Mouse (Mus musculus): ENCODE measurements around the gene Il33. TPM values are rescaled to one million over a fixed set of nuclear protein-coding genes. Genes with fewer than 3 reads are reported as not detected.

The Il33 gene
- 10 to 100 TPM; 41.9 to 54.2 TPM for total RNA-seq (2021)
- long read RNA-seq, experiment 1, transcript Il33-202 (8 exons, 2,537 nt): major isoform, 85 of 112 reads
- long read RNA-seq, experiment 1, partial matches to known transcripts: 5 of 112 reads
- long read RNA-seq, experiment 1, other reads (novel, unspliced or antisense): 20 of 112 reads
- long read RNA-seq, experiment 2, transcript Il33-202 (8 exons, 2,537 nt): major isoform, 66 of 77 reads
- long read RNA-seq, experiment 2, partial matches to known transcripts: 2 of 77 reads
- long read RNA-seq, experiment 2, other reads (novel, unspliced or antisense): 9 of 77 reads

DNA sequence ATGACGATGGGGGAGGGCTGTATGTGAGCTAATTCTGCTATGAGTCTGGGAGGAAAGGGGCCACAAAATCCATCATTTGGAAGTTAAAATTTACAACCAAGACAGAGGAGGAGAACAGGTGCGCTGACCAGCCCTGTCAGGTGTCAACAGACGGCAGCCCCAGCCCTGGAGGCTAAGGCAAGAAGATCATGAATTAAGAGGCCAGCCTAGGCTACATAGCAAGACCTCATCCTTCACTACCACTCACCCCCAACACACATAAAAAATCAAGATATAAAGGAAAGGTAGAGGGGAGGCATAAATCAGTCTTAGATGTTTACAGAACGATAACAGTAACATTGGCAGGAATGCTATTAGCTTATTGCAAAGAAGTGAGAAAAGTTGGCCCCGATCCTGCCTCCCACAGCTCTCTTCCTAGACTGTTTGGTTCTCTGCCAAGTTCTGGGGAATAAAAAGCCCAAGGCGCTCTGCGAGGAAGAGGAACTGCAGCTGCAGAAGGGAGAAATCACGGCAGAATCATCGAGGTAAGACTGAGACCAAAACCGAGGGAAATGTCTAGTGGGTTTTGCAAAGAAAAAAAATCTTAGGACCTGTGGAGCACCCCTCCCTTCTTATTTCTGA is at the start of gene Il33:
Gene Il33 (plus strand): TSS at position 477 of the 621 bp plus-strand sequence.
- DNase-seq (ENCODE audit: low spot score in 2 of 2): peak; percentile 57 to 63

DNA sequence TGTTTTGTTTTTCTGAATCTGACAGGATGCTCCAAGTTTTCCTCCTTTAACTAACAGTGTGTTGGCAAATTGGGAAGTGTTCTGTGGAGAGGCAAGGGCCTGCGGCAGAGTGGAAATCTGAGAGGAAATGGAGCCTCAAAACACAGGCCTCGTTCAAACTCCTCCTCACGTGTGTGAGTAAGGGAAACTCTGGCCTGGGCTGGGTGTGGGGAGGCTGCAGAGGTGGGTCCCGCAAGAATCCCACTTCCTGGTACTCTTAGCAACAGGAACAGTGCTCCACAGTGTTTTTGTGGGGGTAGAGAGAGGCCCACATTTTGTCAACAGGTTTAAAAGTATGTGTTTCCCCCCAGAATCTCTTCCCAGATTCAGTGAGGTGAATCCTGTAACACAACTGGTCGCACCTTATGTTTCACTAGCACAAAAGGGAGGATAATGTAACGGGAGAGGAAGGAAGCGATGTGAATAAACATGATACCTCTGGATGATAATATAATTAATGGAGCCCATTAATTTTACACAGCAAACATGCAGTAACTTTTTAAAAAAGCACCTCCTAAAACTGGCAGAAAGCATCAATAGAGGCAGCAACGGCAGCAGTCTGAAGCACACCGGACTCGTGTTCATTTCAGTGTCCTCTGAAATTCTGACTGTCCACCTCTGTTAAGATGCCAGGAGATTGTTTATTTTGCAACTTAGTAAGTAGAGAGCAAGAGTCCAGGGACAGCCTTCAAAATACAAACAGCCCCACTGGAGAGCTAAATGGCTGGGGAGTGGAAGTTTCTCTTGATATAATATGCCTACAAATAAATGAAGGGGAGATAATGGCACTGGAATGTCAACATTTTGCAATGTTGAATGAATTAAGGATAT is 47.3 kb upstream of the Il33 start:
- no peak for DNase-seq (ENCODE audit: low spot score in 2 of 2)

DNA sequence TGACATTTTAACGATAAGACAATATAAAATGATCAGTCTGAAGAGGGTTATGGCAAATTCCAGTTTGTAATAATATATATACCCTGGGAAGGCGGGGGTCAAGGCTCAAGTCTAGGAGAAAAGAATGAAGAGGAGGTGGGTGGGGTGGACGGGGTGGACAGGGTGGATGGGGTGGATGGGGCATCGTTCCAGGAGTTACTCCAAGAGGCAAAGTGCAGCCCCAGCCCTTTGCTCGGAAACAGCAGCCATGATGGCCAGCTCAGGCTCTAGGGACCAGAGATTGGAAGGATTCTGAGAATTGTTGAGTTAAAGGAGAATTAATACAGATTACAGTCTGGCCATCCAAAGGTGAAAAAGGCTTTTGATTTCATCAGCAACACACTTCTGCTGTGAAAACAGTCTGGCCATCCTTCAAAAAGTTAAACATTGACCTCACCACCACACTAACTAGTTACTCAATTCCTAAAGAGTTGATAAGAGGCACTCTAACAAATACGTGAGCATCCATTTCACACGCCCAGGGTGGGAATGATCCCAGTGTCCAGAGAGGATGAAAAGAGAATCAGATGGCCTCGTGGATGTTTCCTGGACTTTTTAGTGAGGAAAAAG is 45.9 kb upstream of the Il33 start:
- no peak for DNase-seq (ENCODE audit: low spot score in 2 of 2)

DNA sequence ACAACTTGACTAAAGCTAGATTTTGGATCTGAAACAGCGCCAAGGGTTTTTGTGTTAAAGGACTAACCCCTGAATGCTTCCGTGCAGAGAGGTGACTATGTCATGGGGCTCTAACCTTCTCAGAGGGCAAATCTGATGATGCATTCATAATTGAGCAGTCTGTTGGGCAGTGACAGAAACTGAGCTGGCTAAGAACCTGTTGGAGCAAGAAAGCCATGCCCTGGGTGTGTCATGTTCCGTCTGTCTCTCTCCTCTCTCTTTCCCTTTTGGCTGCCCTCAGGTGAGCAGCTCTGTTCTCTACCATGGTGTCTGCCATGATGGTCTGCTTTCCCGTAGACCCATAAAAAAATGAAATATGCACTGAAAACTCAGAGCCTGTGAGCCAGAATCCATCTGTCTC is 44.0 kb upstream of the Il33 start:
- no peak for DNase-seq (ENCODE audit: low spot score in 2 of 2)

DNA sequence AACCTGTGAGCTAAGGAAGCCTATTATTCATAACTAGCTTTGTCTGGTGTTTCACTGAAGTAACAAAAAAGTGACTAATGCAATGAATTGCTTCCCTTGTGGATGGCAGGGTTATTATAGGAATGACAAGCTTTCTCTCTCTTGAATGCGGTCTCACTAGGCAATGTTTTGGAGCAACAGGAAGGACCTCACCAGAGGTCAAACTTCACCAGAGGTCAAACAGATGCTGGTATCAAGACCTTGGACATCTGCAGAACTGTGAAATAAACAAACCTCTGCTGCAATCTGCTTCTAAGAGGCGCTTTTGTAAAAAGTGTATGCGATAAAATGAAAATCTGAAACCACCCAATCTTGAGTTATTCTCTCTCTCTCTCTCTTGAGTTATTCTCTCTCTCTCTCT is 42.2 kb upstream of the Il33 start:
- DNase-seq (ENCODE audit: low spot score in 2 of 2): no peak

DNA sequence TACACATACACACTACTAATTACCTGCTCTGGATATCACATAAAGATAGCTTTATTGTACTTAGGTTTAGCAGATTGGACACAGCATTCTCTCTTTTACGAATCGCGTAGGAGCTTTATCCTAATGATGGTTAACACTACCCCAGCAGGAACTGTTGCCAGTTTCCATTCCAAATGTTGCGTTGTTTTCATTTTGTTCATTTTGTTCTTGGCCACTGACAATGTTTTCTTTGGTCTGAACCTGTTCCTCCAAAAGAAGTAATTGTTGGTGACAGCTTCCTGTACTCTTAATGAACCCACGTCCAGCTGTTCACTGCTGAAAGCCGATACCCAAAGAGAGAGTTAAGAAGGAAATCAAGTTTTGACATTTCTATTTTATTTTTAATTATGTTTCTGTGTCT is 39.4 kb upstream of the Il33 start:
- no peak for DNase-seq (ENCODE audit: low spot score in 2 of 2)

DNA sequence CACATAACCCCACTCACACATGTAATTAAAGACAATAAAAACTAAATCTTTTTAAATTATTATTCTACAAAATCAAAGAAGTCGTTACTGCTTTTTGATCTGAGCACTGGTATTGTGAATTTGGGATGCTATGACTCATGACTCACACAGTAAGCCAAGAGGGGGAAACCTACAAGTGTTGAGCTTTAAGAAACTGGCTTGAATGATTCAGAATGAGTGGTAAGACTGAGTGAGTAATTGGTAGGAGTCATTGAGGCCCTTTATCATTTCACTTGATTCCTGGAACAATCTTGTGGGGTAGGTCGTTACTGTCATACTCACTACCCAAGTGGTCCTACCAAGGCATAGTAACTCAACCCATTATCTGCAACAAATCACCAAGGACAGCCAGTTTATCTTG is 37.4 kb upstream of the Il33 start:
- DNase-seq (ENCODE audit: low spot score in 2 of 2): no peak

DNA sequence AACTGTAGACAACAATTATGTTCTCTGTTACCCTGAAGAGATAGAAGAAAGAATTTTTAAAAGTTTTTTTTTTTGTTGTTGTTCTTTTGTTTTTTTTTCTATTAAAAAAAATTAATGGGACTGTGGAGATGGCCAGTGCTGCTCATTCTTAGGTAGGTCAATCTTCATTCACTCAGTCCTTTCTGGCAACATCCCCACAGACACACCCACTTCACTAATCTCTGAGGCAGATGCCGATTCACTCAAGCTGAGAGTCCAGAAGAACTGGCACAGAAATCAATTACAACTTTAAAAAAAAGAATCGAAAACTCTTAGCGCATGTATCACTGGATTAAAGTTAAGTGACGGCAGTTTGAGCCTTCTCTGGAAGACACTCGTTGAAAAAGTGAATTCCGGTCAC is 36.0 kb upstream of the Il33 start:
- DNase-seq (ENCODE audit: low spot score in 2 of 2): no peak

DNA sequence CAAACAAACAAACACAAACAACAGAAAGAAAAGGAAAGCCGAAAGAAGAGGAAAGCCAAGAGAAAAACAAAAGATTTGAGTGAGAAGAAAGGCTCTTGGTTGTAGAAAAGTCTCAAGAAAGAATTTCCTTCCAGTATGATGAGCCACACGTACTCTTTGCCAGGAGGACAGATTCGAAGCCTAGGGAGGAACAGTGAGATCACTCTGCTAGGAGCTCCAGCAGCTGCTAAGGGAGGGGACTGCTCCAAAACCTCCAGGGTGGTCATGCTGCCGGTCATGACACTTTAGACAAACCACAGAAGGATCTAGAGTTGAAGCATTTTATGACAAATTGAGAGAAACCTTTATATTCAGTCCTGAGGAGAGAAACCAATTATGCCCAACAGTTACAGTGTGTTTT is 32.9 kb upstream of the Il33 start:
- no peak for DNase-seq (ENCODE audit: low spot score in 2 of 2)

DNA sequence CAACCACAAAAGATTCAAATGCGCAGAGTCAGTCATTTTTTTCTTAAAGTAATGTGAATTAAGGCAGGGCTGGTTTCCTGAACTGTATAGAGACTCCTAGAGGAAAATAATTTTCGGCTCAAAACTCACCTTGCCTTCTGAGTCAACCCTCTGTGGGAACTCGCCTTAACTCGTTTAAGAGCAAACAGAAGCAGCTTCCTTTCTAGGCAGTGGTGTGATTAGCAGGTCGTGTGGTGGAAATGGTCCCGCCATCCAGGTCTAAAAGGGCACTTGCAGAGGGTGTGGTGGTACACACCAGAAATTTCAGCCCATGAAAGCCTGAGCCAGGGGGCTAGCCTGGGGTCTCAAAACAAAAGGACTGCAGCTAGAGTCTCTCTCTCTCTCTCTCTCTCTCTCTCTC is 32.1 kb upstream of the Il33 start:
- no peak for DNase-seq (ENCODE audit: low spot score in 2 of 2)

DNA sequence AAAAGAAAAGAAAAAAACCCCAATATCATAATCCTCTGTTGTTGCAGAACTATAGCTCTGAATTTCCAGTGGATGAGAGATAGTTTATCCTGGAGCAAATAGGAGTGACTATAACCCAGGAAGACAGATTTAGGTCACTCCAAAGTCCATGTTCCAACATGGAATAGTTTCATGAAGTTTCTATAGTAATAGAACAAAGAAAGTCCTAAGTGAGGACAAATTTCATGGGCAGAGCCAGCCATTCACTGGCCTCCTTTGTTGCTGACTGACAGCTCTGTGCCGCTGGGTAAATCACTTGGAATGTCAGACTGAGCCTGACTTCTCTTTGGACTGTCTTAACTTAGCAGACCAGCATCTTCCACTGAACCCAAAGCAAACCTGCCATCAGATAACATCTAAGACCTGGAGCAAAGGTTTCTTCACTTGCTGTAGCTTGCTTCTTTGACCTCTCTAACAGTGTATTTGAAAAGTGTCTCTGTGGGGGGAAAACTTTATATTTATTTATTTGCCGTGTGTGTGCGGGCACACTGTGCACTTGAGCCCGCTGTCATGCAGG is 31.1 kb upstream of the Il33 start:
- DNase-seq (ENCODE audit: low spot score in 2 of 2): no peak

DNA sequence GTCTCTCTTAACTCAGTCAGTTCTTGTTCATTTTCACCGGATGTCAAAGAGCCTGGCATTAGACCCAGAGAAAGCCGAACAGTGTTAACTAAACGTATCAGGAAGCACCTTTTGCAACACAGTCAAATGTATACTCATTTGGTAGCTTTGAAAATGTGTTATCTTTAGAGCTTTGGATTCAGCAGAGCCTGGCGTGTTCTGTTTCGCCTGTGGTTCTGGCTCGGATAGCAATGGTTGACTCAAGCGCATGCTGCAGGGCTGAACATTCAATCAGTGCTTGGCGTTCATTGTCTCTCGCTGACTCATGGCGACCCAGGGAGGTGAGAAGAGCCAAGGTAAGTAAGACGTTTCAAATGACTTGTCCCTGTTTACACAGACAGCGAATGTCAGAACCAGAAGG is 30.5 kb upstream of the Il33 start:
- no peak for DNase-seq (ENCODE audit: low spot score in 2 of 2)

DNA sequence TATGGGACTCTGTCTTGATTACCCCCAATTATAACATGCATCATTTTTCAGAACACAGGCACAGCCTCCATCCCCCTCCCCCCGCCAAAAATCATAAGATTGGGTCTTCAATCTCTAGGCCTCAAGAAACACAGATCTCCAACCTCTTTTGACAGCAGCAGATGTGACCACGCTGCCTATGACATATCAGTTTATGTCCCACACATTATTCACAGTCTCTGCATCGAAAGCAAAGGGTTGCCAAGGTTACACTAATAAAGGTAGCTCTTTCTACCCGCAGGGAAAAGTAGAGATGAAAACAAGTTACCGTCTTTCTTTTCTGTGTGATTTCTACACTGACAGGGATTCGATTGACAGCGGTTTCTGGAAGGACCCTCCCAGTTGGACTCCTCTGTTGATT is 29.9 kb upstream of the Il33 start:
- DNase-seq (ENCODE audit: low spot score in 2 of 2): no peak

DNA sequence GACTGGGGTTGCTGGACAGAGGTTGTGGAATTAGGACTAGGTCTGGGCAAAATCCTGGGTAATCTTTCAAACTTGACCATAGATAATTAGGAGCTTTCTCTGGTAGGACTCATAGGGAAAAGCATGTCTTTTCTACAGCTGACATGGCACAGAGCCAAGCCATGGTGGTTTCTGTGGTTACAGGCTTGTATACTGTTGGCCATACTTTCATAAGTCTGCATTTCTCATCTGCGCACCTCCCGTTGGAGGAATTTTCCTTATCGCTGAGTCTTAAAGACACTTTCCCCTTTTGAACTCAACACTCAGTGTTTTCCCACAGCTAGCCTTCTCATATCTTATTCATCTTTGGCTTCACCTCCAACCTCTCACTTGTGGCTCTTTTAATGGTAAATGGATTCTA is 24.6 kb upstream of the Il33 start:
- DNase-seq (ENCODE audit: low spot score in 2 of 2): no peak

DNA sequence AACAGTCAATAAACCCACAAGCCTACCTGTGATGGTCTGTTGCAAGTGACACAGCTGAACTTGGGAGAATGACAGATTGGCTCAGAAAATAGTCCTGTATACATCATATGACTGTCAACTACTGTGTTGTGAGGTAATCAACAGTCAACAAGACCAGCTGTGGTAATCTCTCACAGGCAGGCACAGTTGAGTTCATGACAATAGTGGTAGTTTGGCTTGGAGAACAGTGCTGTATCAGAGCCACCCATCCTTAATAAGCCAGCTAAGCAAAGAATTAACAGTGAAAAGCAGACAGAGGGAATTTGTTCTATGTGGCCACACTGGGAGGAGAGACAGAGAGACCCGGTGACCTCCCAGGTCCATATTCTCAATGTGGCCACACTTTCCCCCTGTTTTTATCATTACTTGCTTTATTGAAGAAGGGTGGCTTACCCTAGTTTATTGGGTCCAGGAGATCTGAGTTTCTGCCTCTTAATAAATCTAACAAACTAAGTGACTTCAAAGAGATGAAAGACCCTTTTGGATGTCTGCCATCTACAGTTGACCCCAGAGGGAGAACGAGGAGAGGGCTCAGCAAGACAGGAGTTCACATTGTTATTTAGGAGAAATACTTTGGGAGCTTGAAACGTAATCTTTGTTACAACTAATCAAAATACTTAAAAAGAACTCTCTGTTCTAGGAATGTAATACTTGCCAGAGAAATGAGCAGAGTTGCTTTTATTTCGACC is 22.4 kb upstream of the Il33 start:
- DNase-seq (ENCODE audit: low spot score in 2 of 2): no peak

DNA sequence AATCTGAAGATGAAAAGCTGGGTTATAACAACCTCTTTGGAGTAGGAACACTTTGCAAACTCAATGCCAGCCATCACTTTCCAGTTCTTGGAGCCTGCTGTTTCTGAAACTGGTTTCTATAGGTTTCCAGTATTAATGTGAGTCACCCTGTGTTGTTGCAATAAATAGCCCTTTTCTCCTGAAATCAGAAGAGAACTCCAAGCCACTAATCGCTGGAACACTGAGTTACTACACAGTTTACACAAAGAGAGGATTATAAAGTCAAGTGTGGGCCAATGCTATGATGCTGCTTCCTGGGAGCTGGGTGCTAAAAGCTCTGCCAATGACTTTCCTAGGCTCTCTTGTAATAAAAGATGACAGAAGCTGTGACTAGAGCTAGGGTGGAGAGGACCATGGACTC is 19.0 kb upstream of the Il33 start:
- DNase-seq (ENCODE audit: low spot score in 2 of 2): no peak

DNA sequence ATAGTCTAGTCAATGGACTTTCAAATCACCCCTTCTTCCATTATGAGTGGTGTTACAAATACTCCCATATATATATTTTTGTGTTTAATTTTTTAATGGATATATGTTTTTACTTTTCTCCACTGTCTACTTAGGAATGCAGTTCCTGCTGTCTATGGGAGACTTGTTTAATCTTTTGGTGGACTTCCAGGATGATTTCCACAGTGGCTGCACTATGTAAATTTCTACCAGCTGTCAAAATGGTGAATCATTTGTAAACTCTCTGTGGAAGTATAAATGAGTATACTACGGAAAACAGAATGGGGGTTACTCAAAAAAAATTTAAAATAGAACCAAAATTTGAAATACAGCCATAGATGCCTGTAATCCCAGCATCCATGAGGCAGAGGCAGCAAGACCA is 15.7 kb upstream of the Il33 start:
- DNase-seq (ENCODE audit: low spot score in 2 of 2): no peak

DNA sequence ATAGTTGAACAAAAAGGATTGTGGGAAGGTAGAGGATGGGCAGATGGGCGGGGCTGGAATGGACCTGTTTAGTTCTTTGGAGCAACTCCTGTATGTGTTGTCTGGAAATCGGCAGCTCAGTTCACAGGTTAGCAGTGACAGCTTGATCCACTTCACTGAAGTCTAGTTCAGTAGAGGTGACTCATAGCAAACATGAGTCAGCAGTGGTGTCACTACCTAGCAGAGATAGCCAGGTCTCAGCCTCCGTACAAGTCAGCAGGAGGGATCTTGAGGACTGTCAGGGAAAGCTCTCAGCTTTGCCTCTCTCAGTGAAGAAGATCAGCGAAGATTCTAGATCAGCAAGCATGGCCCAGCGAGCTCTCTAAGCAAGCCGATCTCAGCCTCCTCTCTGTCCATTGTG is 13.0 kb upstream of the Il33 start:
- DNase-seq (ENCODE audit: low spot score in 2 of 2): no peak

DNA sequence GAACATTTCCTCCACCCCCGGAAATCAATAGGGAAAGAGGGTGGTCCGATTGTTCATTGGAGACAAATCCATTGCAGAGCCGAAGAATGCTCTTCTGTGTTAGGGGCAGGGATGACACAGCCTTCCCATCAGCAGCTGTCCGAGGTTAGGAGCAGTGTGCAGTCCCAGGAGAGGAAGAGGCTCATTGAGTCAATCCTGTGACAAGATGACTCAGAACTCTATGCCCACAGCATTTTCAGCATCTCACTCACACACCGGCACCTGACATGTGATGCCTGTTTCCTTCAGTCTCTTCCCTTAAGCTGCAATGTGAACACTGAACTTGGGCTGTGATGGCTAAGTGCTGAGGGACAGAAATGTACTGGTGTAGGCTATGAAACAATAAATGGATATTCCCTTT is 7.5 kb upstream of the Il33 start:
- DNase-seq (ENCODE audit: low spot score in 2 of 2): no peak

DNA sequence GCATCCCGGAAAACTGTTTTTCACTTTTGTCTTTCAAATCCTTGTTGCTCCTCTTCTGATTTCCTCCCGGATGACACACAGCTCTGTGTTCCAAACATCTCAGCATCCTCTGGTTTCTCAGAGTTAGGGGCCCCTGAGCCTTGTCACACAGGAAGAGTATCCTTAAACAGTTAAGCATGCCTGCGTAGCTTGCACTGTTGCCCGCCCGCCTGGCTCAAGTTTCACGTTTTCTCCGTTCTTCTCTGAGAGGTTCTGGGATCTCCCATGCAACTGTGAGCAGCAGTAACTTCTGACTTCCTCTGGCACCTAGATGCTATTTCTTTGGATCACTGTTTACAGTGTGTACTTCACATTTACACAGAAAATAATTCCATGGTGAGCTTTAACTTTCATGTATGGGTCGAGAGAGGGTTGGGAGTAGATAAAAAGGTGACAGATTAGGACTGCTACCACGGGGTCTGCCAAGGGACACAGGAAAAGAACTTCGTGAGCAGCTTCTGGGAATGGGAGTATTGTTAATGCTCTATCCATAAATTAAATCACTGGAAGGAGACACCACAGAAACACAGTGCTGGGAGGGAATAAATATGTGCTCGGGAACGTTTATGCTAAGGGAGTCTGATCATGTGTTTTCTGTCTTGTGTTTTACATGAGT is 1.3 kb downstream of the Il33 start:
- DNase-seq (ENCODE audit: low spot score in 2 of 2): no peak
